Mouse (Mus musculus): ENCODE results near the gene Gm28048. TPM values are rescaled to one million over a fixed set of nuclear protein-coding genes. Genes with fewer than 3 reads are reported as not detected.

Gm28048 gene
- polyA plus RNA-seq, 1 experiment from 2014 or later, result 4.3 TPM

DNA sequence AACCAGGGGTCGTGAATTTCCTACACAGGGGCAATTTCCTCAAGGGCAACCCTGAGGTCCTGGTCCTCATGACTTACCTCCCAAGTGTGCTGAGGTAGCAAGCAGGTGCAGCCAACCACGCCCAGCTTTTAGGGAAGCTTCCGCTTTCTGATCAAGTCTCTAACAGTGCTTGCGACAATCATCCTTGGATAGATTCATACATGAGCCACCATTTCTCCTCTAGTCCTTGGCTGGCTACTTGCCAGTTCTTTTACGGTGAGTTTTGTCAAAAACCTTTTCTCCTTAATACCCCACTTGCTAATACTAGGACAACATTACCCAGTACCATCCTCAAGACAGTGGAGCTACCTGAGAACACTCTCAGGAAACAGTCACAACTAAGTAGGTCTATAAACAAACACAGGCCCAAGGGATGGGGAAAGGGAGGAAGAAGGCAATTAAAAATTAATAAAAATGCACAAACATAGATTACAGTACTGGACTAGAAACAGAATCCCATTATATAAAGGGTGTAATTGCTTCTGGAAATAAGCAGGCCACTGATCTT, 133.2 kb downstream of the Gm28048 start:
- no peaks in the 10 kb centered on the region for H3K36me3 ChIP-seq (replicated peaks)
- peaks cover 29% of the 10 kb centered on the region for H3K4me1 ChIP-seq
- no peaks in the 10 kb centered on the region for H3K27me3 ChIP-seq (replicated peaks; ENCODE audit: low read depth, poor library complexity, severe bottlenecking)
- H3K27ac ChIP-seq (replicated peaks), result no peak overlapping the region
- no peak for DNase-seq (ENCODE audit: low spot score)
- no peaks in the 10 kb centered on the region for H3K9me3 ChIP-seq
- H3K4me3 ChIP-seq, result no peak overlapping the region
- WGBS, result 88% methylated on average over 5 of the region's 5 CpGs

DNA sequence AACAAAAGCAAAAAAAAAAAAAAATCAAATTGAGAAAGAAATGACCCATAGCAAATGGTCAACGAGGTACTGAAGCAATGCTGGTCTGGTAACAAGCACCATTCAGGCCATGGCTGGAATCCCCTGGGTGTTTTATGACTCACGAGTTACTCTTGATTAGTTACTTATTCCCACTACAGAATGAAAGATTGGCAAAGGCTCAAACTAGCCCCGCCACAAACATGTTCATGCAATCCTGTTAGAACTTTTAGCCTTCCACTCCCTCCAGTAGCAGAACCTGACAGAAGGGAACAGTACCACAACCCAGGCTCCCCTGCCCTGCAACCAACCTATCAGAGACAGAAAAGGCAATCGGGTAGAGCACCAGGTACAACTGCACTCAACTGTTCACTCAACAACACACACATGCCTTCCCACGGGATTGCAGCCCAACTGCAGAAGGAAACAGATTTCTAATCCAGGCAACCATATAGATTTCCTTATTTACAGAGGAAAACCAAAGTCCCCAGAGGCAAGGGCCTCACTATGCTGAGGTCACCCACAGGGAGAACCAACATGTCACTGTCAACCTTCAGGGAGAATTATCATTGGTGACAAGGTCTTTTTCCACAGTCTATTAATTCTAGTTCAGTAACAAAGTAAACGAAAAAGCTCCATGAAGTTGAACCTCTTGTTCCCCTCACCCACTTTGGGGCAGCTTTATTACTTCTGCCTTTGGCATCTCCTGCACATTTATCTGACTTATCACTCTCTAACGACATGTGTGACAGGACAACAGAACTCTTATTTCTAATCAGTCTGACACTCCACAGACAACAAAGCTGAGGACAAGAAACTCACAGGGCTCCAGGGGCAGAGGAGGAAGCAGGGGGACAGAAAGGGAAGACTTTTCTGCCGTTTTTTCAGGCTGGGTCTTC, 133.9 kb downstream of the Gm28048 start:
- Histone ChIP-seq H3K36me3 (replicated peaks) (no peaks in the 10 kb centered on the region), H3K27ac (replicated peaks) (no peak overlapping the region), H3K4me3 (no peak overlapping the region), H3K9me3 (no peaks in the 10 kb centered on the region), H3K27me3 (replicated peaks; ENCODE audit: low read depth, poor library complexity, severe bottlenecking) (no peaks in the 10 kb centered on the region), H3K4me1 (peaks cover 28% of the 10 kb centered on the region)
- no peak for DNase-seq (ENCODE audit: low spot score)
- WGBS, result 64% methylated on average over 8 of the region's 8 CpGs

DNA sequence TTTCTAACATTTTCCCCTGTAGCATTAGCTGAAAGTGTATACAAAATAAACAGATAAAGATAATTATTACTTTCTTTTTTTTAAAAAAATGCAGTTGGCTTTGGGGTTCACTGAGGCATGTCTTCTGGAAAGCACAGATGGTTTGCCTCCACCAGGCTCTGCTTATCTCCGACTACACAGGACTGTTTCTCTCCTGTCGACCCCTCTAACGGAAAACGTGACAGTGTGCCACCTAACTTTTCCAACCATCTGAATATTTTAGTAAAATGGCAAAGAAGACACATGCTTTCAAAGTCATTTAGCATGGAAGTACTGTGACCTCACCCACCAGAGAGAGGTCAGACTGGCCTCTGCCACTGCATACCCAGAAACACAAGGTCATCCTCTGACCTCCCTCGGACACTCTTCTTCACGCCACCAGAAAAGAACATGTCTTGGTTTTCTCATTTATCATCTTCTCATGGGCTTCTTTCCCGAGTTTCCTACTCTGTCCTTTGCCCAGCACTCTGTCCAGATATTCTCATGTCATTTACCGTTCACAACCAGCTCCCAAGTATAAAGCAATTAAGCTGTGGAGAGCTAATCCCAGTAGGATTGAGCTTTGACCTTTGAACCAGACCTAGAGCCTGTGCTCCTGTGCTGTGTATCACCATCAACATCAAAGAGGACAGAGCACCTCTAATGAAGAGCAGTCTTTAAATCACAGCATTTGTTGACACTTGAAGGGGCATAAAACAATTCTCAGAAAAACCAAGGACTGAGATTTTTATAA, 134.7 kb downstream of the Gm28048 start:
- 70% methylated on average over 8 of the region's 8 CpGs for WGBS
- no peaks in the 10 kb centered on the region for H3K36me3 ChIP-seq (replicated peaks)
- no peaks in the 10 kb centered on the region for H3K9me3 ChIP-seq

DNA sequence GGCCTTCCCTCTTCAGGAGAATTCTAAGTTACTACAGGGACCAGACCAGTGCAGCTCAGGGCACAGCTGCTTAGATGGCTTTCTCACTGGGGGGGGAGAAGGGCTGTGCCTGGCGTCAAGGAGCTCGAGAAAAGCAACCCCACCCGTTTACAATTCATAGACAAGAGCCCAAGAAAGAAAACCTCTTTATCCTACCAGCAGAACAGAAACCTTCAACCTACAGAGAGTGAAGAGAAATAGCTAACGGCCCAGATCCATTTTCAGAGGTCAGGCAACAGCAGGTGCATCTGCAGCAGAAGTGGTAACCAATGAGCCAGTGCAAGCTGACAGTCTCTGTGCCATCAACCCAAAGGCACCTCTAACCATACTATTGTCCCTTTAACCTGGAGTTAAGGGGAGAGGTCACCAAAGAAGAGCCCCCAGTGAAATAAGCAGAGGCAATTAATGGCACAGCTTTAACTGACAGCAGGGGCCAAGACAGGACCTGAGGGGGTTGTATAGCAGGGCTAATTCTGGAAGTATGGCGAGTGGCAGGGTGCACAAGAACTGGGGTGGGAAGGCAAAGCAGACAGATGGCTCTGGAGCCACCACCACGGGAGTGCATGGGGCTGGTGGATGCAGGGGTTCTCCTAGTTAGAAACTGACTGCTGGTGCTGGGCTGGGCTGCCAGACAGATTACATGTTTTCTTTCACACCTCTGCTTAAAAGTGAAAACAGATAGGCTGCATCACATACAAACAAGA, 135.6 kb downstream of the Gm28048 start:
- H3K4me1 ChIP-seq, result peaks cover 23% of the 10 kb centered on the region
- H3K9me3 ChIP-seq, result no peaks in the 10 kb centered on the region
- 58% methylated on average over 6 of the region's 6 CpGs for WGBS
- no peak for DNase-seq (ENCODE audit: low spot score)
- H3K36me3 ChIP-seq (replicated peaks), result no peaks in the 10 kb centered on the region
- no peaks in the 10 kb centered on the region for H3K27me3 ChIP-seq (replicated peaks; ENCODE audit: low read depth, poor library complexity, severe bottlenecking)
- H3K4me3 ChIP-seq, result no peak overlapping the region
- H3K27ac ChIP-seq (replicated peaks), result no peak overlapping the region

More for the DNA sequence above, 134.7 kb downstream of the Gm28048 start:
- no peak overlapping the region for H3K27ac ChIP-seq (replicated peaks)
- peaks cover 23% of the 10 kb centered on the region for H3K4me1 ChIP-seq
- no peak for DNase-seq (ENCODE audit: low spot score)
- no peaks in the 10 kb centered on the region for H3K27me3 ChIP-seq (replicated peaks; ENCODE audit: low read depth, poor library complexity, severe bottlenecking)
- no peak overlapping the region for H3K4me3 ChIP-seq

DNA sequence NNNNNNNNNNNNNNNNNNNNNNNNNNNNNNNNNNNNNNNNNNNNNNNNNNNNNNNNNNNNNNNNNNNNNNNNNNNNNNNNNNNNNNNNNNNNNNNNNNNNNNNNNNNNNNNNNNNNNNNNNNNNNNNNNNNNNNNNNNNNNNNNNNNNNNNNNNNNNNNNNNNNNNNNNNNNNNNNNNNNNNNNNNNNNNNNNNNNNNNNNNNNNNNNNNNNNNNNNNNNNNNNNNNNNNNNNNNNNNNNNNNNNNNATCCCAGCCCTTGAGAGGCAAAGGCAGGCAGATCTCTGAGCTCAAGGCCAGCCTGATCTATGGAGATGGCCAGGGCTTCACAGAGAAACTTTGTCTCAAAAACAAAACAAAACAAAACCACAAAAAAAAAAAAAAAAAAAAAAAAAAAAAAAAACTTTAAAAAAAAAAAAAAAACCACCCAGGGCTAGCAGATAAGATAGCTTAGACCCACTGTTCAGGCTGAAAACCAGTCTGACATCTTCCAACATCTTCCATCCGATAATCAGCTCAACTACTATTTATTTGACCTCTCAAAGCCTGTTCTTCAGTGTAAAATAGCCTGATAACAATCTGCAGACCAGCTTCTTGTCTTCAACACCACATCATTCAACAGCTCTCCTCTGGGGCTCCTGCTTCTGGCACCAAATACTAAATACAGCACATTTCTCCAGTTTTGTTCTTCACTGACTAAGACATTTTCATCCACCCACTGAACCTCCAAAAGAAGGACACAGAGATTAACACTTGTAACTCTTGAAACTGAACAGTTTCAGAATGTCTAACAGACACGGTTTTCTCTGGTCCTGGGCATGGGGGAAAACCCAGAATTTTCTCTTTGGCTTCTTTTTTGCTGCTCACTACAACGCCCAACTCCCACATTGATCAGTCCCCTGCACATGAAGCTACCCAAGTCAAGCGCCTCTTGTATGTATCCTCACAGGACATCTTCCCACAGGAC, 136.9 kb downstream of the Gm28048 start:
- Histone ChIP-seq H3K4me1 (peaks cover 23% of the 10 kb centered on the region), H3K36me3 (replicated peaks) (no peaks in the 10 kb centered on the region), H3K27me3 (replicated peaks; ENCODE audit: low read depth, poor library complexity, severe bottlenecking) (no peaks in the 10 kb centered on the region), H3K27ac (replicated peaks) (no peak overlapping the region), H3K4me3 (no peak overlapping the region), H3K9me3 (no peaks in the 10 kb centered on the region)
- WGBS, result 81% methylated on average over 4 of the region's 4 CpGs
- no peak for DNase-seq (ENCODE audit: low spot score)

DNA sequence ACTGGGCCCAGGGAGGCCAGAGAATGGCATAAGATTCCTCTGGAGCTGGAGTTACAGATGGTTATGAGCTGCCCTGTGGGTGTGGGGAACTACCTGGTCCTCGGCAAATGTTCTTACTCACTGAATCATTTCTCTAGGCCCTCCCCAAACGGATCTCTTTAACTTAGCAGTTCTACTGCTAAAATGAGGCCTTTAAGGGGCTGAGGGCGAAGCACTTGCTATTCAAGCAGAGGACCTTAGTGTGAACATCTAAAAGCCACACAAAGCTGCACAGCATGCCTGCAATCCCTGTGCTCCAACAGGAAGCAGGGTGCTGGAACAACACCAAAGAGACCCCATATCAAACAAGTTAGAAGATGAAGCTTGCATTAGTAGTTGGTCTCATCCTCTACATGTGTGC, 142.4 kb downstream of the Gm28048 start:
- 76% methylated on average over 3 of the region's 3 CpGs for WGBS
- Histone ChIP-seq H3K36me3 (replicated peaks) (no peaks in the 10 kb centered on the region), H3K9me3 (no peaks in the 10 kb centered on the region), H3K4me1 (no peaks in the 10 kb centered on the region), H3K27ac (replicated peaks) (no peak overlapping the region), H3K4me3 (no peak overlapping the region), H3K27me3 (replicated peaks; ENCODE audit: low read depth, poor library complexity, severe bottlenecking) (no peaks in the 10 kb centered on the region)
- DNase-seq (ENCODE audit: low spot score), result no peak

DNA sequence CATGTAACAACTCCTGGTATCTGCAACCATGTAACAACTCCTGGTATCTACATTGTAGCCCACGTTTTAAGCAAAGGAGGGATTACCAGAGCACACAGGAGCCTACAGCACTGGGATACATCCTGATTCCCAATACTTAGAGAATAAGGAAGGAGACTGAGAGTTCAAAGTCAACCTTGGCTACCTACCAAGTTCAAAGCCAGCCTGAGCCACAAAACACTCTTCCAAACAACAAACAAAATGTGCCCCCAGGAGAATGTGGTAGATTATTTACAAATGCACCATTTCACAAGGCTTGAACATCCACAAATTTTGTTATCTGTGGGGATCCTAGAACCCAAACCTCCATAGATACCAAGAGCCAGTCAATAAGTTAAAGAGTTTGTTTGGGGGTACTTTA, 143.5 kb downstream of the Gm28048 start:
- Histone ChIP-seq H3K36me3 (replicated peaks) (no peaks in the 10 kb centered on the region), H3K27ac (replicated peaks) (no peak overlapping the region), H3K4me3 (no peak overlapping the region), H3K4me1 (no peaks in the 10 kb centered on the region), H3K9me3 (no peaks in the 10 kb centered on the region), H3K27me3 (replicated peaks; ENCODE audit: low read depth, poor library complexity, severe bottlenecking) (no peaks in the 10 kb centered on the region)
- no peak for DNase-seq (ENCODE audit: low spot score)
- WGBS, result 75% methylated on average over 1 of the region's 1 CpGs

DNA sequence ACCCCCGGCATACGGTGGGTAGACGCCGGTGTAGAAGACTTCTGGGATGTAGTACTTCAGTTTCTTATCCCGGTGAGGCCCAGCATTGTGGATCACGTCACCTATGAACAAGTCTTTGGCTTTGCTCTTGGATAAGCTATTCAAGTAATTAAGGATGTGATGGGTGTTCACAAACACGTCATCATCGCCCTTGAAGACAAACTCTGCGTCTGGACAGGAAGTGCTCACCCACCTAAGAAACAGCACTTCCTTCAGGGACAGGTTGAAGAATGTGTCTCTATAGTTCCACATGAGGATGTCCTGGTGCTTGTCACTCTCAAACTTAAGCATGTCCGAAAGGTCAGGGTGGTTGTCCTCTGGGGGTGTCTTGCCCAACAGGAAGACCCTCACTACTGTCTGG, 145.6 kb downstream of the Gm28048 start:
- H3K4me1 ChIP-seq, result no peaks in the 10 kb centered on the region
- H3K9me3 ChIP-seq, result no peaks in the 10 kb centered on the region
- H3K36me3 ChIP-seq (replicated peaks), result no peaks in the 10 kb centered on the region
- WGBS, result 95% methylated on average over 10 of the region's 10 CpGs
- no peak for DNase-seq (ENCODE audit: low spot score)
- no peaks in the 10 kb centered on the region for H3K27me3 ChIP-seq (replicated peaks; ENCODE audit: low read depth, poor library complexity, severe bottlenecking)
- H3K4me3 ChIP-seq, result no peak overlapping the region
- H3K27ac ChIP-seq (replicated peaks), result no peak overlapping the region

DNA sequence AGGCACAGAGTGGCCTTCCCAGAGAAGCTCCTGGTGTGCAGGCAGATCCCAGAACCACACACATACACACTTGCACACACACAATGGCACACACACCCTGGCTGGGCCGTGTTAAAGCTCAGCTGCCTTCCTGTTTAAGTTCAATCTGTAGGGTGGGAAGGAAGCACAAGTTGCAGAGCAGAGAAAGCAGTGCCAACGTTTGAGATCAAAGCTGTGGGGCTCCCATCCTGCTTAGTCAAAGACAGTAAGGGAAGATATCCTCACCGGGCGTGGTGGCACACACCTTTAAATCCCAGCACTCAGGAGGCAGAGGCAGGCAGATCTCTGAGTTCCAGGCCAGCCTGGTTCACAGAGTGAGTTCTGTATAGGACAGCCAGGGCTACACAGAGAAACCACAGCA, 149.3 kb downstream of the Gm28048 start:
- H3K4me1 ChIP-seq, result 0 out of 2 replicates have a peak, but pooled peaks cover 3% of the 10 kb centered on the region
- DNase-seq (ENCODE audit: low spot score), result no peak
- no peaks in the 10 kb centered on the region for H3K9me3 ChIP-seq
- no peaks in the 10 kb centered on the region for H3K27me3 ChIP-seq (replicated peaks; ENCODE audit: low read depth, poor library complexity, severe bottlenecking)
- no peak overlapping the region for H3K4me3 ChIP-seq
- H3K36me3 ChIP-seq (replicated peaks), result no peaks in the 10 kb centered on the region
- WGBS, result 83% methylated on average over 4 of the region's 4 CpGs
- no peak overlapping the region for H3K27ac ChIP-seq (replicated peaks)

DNA sequence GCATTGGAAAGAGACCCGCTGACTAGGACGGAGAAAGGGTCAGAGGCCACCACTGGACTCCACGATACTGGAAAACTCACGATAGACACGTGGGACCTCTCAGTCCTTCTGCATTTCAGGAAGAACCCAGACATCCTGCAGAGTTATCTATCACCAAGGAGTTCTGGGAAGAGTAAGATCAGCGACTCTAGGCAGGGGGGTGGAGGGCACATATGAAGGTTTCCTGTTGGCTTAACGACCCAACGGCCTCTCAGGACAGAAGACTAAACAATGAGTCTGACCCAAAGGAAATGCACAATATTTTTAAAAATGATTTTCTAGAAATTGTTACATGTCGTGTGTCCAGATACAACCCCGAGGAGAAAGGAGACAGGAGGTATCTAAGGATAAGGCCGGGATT, 150.0 kb downstream of the Gm28048 start:
- H3K36me3 ChIP-seq (replicated peaks), result no peaks in the 10 kb centered on the region

DNA sequence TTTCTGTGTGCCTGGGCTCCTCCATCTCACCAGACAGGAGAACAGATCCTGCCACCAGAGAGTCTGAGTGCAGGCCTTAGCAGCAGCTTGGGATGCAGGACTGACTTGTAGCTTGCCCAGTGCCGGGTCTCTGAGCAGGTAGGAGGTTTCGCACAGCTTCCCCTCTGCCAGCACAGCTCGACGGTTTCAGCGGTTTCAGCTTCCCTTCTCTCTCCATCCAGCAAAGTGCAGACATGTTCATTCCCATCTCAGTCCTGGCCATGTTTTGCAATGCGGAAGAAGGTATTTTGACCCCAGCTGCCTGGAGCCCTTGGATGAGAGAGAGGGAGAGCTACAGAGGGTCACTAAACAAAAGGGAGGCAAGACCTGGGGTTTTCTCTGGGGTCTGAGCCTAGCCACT, 151.2 kb downstream of the Gm28048 start:
- no peaks in the 10 kb centered on the region for H3K27me3 ChIP-seq (replicated peaks; ENCODE audit: low read depth, poor library complexity, severe bottlenecking)
- H3K4me3 ChIP-seq, result no peak overlapping the region
- 67% methylated on average over 6 of the region's 6 CpGs for WGBS
- DNase-seq (ENCODE audit: low spot score), result no peak
- no peaks in the 10 kb centered on the region for H3K36me3 ChIP-seq (replicated peaks)
- no peaks in the 10 kb centered on the region for H3K9me3 ChIP-seq
- H3K4me1 ChIP-seq, result 0 out of 2 replicates have a peak, but pooled peaks cover 6% of the 10 kb centered on the region
- H3K27ac ChIP-seq (replicated peaks), result no peak overlapping the region

More for the DNA sequence above, 150.0 kb downstream of the Gm28048 start:
- Histone ChIP-seq H3K9me3 (no peaks in the 10 kb centered on the region), H3K4me1 (0 out of 2 replicates have a peak, but pooled peaks cover 6% of the 10 kb centered on the region), H3K4me3 (no peak overlapping the region), H3K27ac (replicated peaks) (no peak overlapping the region), H3K27me3 (replicated peaks; ENCODE audit: low read depth, poor library complexity, severe bottlenecking) (no peaks in the 10 kb centered on the region)
- DNase-seq (ENCODE audit: low spot score), result no peak
- 90% methylated on average over 11 of the region's 11 CpGs for WGBS

All from embryonic facial prominence, embryonic 10.5 days (tissue).